Mouse (Mus musculus) ES-Bruce4 (cell line): ENCODE data around the gene Ercc6l2.

Experiments
- CTCF ChIP-seq: IDR thresholded peaks from one replicate; pipeline ENCODE4 v1.8.1; 2011; ENCODE audit warnings: low read depth, low read length
- POLR2A ChIP-seq: IDR thresholded peaks from one replicate; pipeline ENCODE4 v1.8.1; 2011; ENCODE audit warnings: low read length; ENCODE audit not compliant: insufficient read depth

GRCm38 (mm10) chr13:63807979-63808378, 7.1 kb upstream of the Ercc6l2 start:
- TF ChIP-seq POLR2A = no peak
- TF ChIP-seq CTCF = no peak
